Mouse (Mus musculus): Measurements from ENCODE around the gene Rasl11b.

Gene Rasl11b

DNA sequence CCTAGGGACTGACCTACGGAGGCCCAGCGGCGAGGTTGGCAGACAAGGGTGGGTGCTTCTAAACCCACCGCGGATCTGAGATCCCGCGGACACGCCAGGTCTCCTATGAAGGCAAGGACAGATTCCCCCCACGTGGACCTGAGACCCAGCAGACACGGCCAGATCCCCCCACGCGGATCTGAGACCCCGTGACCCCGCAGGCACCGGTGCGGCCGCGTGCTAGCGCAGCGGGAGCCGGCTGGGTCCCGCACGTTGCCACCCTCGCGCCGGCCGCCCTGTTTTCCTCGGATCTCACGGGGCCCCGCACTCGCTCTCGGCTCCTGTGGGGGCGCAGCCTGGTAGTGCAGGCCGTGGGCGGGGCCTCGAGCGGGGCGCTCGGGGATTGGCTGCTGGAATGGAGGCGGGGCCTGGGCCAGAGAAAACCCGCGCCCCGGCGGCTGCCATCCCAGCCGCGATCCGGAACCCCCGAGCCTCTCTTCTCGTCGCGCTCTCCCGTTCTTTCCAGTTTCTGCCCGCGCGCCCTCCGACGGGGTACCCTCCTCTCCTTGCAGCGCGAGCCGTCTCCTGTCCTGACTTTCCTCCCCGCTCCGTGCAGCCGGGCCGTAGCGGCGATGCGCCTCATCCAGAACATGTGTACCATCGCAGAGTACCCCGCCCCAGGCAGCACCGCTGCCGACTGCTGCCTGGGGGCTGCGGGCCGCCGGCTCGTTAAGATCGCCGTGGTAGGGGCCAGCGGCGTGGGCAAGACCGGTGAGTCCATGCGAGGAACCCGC lies at the start of gene Rasl11b:
Gene Rasl11b, plus strand, starts transcription at position 446 of the 773 bp plus-strand sequence.
- DNase-seq (ENCODE audit: low read depth in 1 of 2, low spot score in 2 of 2), result peak; percentile 28 to 37

DNA sequence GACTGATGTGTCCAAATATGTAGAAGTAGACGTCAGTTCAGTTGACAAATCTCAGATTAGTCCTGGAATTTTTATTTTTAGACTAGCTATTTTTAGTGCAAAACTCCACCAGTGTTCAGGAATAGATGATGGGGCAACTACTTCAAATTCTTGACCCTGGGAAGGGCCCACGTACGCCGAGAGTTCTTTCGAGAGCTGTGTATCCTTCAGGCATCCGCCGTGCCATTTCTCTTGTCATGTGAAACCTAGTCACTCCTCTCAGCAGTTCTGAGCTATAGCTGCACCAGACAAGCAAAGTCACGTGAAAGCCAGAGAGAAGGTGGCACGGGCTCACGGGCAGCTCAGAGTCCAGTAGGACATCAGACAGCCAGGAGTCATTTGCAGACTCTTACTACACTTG lies 47.5 kb upstream of the Rasl11b start:
- DNase-seq (ENCODE audit: low read depth in 1 of 2, low spot score in 2 of 2), result no peak

DNA sequence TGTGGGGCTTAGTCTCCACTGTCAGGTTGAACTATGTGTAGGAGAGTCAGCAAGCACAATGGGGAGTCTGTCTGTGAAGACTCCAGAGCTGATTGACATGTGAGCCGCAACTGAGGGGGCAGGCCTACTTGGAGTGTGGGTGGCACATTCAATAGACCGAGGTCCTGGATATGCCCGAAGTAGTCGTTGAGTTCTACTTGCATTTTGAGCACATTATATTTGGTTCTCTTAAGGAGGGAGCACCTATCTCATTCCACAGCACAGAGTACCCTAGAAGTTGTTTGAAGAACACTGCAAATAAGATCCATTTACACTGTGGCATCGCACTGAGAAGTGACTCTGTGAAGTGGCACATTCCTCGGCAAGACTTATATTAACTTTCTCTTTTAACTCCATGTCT lies 45.1 kb upstream of the Rasl11b start:
- no peak for DNase-seq (ENCODE audit: low read depth in 1 of 2, low spot score in 2 of 2)

DNA sequence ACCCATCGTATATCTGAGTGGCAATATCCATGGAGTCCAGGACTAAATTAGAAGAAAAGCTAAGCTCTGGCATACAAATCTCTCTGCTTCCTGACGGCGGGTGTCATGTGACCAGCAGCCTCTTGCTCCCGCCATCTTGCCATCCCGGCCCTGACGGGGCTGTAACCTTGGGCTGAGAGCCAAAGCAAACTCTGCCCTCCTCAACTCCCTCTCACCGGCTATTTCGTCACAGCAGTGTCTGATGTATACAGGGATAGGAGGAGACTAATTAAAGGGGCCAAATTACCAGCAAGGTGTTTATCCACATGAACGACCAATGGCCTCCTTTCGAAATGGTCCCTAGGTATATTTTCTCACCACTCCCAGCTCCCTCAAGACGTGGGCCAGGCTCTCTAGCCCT lies 43.3 kb upstream of the Rasl11b start:
- no peak for DNase-seq (ENCODE audit: low read depth in 1 of 2, low spot score in 2 of 2)

DNA sequence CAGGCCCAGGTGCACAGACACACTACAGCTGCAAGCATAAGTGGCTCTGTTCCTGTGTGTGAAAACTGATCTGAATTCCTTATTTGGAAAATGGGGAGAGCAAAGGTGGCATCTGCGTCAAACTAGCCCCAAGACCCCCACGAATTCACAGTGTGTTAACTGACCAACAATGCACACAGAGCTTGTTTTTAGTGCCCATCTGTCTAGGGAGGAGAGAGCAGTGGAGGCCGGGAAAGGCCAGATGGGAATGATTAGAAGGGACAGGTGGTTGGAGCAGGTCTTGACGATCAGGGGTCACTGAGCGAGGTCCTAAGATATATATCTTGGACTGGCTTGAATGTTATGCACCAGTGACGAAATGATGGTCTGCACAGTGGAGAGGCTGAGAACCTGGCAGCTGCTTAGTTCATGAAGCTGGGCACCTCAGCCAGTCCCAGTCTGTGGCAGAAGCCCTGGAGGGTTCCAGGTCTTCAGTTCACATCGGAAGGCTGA lies 39.2 kb upstream of the Rasl11b start:
- DNase-seq (ENCODE audit: low read depth in 1 of 2, low spot score in 2 of 2), result no peak

DNA sequence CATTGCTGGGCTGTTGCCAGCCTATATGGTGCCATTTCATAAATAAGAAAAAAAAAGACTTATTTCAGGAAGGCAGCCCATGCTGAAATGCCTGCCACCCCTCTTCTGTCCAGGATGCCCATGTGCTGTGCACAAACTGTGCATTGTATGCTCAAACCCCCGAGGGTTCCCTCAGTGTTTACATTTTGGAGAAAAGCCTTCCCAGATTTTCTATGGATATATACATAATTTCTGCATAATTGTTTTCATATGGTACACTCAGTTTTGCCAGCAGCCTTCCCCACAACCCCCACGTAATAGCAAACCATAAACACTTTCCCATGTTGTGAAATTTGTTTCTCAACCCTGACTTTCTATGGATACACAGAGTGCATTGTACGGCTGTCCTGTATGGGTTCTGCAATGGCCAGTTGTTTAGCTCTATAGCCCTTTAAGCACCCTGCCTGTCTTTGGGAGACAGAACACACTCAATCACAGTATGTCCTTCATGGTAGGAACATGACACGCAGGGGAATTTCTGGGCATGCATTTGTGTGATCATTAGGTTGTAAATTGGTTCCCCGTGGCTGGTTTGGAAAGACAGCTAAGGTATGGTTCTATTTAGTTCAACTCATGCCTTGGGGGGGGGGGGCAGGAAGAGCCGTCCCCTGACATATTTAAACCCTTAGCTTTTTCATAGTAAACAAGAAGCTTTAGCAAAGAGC lies 36.0 kb upstream of the Rasl11b start:
- no peak for DNase-seq (ENCODE audit: low read depth in 1 of 2, low spot score in 2 of 2)

DNA sequence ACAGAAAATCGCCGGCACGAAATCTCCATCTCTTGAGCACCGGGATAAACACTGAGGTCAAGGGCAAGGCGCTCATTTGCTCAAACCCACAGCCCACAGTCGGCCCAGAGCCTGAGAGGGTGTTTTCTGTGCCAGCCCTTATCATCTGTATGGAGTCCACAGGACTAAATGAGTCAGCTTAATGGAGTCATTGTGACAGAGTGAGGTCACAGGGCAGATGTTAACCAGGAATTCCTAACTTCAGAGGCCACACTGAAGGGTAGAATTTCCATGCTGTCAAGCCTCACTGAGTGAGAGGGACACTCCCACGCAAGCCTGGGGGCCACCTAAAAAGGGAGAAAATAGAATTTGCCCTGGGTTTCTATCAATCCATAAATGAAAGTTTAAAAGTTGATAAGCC lies 35.2 kb upstream of the Rasl11b start:
- DNase-seq (ENCODE audit: low read depth in 1 of 2, low spot score in 2 of 2), result no peak

DNA sequence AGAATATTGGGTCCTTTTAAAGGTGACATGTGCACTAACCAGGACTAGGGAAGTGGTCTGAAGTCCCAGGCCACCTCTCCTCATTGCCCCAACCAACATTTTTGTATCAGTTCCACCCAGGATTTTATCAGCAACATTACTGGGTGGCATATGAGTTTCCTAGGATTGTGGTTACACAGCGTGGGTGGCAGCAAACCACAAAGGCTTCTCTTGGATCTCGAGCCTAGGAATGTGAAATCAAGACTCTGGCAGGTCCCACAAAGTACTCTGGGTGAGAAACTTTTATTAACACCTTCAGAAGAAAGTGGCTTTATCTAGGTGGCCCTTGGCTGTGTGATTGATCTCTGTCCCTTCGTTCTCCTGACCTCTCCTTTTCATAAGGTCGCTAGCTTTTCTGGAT lies 34.7 kb upstream of the Rasl11b start:
- no peak for DNase-seq (ENCODE audit: low read depth in 1 of 2, low spot score in 2 of 2)

DNA sequence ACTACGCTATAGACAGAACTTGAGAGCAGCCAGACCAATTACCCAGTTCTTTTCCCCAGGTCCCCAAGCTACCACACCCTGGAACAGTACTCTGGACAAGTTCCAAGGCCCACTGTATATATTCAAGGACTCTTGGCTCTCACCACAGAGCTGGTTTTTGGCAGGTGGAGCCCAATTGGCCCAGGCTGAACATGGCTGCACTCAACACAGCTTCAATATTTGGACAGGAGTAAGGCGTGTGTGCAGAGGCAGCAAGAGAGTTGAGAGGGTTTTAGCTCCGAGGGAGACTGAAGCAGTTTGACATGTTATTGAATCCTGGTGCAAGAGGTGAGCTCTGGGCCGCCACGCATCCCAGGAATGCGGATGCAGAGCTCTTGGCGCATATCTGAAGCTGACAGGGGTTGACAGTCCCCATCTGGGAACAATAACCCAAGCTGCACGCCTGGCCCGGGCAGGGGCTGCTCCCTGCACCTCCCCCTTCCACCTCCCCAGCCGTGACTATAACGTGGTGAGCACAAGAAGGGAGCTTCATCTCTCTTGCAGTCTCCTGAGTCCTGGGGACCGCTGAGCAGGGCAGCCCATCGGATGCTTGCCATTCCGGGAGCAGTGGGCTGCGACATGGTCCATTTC lies 33.7 kb upstream of the Rasl11b start:
- no peak for DNase-seq (ENCODE audit: low read depth in 1 of 2, low spot score in 2 of 2)

DNA sequence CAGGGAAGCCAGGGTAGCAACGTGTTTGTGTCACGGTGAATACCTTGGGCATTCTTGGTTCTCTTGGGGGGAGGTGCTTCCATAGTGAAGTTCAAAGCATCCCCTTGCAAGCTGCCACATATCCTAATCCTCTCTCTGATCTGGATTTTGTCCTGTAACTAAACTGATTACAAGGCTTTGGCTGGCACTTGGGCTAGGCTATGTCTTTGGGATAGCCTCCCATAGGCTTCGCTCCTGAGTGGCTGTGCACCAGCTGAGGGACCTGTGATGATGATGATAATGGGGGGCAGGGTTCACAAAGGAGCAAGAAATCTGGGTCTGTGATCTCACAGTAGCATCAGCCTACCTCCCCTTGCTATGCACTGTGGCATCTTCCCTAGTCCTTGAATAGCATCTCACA lies 33.1 kb upstream of the Rasl11b start:
- no peak for DNase-seq (ENCODE audit: low read depth in 1 of 2, low spot score in 2 of 2)

DNA sequence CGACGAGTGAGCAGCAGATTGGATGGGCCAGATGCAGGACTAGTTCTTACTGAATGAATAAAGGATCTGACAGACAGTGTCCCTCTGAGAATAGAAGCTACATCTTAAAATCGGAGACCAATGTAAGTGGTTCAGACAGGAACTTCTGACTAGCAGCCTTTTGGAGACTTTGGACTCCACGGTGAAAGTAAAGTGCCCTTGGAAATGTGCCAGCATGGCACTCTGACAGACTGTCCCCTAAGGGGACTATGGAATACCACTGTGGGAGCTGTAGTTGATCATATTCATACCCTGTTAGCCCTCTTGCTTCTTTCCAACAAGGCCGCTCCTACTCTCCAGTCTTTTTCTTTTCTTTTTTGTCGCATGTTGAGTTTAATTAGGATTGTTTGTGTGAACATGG lies 31.9 kb upstream of the Rasl11b start:
- DNase-seq (ENCODE audit: low read depth in 1 of 2, low spot score in 2 of 2), result no peak

DNA sequence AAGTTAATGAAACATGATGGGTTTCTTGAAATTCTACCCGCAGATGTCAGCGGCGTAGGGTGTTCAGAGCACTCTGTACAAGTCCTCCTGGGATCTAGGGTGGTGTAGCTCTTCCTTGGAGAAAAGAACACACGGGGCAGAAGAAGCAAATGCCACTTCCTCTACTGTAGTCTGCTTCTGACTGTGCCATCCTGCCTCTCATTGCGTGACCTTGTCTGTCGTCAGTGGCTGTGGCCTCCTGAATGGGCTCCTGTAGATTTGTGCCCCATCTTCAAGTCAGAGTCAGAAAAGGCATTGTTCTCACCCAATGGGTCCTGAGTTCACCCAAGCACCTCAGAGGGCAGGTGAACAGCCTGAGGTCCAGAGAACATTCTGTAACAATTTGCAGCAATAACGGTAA lies 30.5 kb upstream of the Rasl11b start:
- no peak for DNase-seq (ENCODE audit: low read depth in 1 of 2, low spot score in 2 of 2)

DNA sequence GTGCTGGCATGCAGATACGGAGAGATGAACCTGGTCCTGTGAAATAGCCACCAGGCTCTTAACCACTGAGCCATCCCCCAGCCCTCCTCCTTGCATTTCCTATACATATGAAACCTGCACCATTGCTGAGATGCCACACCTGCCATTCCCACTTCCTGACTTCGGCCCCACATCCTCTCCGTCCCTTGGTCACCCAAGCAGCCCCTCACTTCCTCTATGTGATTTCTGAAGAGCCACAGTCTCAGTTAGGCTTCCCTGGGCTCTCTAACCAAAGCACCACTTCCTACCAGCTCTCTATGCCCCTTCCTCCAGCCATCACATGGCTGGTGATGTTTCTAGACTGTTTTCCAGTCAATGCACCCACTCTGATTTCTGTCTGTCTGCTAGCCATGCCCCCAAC lies 28.4 kb upstream of the Rasl11b start:
- no peak for DNase-seq (ENCODE audit: low read depth in 1 of 2, low spot score in 2 of 2)

DNA sequence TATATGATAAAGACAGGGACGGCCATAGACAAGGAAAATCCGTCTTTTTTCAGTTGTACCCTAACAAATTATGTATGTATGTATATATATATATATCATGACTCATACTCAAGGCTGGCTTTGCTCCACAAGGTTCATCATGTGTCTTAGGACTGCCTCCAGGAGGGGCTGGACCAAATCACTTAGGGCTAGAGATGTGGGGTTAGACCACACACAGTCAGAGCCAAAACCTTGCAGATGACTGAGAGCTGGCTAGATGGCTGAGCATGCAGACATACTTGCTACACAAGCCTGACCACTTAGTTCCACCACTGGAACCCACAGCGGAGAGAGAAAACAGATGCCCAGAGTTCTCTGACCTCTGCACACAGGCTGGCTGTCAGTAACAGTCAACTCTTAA lies 27.0 kb upstream of the Rasl11b start:
- DNase-seq (ENCODE audit: low read depth in 1 of 2, low spot score in 2 of 2), result no peak

DNA sequence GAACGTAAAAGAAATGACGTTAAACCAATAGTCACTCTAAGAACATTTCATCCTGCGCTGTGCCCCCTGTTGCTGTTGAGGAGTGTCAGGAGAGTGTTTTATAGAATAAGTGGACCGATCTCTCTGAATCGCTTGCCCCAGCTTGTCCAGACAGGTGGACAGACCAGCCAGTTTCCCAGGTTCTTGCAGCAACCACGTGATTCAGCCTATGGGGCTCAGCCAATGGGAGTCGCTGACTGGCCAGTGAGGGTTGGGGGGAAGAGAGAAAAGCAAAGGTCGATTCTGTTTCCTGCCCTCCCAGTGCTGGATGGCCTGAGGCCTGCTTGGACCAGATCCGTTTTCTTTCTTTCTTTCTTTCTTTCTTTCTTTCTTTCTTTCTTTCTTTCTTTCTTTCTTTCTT lies 23.3 kb upstream of the Rasl11b start:
- DNase-seq (ENCODE audit: low read depth in 1 of 2, low spot score in 2 of 2), result no peak

DNA sequence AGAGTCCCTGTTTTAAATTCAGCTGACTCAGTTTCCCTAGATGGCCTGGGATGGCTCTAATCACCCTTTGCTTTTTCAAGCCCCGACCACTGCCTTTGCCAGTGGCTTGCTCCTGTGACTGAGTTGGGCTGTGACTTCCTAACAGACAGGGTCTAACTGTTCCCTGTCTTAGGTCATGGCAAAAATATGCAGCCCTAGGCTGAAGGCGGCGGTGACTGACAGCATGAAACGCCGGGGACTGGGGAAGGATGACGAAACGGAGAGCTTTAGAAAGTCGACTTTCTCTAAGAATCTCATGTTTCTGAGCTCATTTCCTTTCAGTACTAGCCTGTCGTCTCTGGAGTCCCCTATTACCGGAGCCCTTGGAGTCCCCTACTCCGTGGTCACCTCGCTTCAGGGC lies 22.9 kb upstream of the Rasl11b start:
- DNase-seq (ENCODE audit: low read depth in 1 of 2, low spot score in 2 of 2), result no peak

DNA sequence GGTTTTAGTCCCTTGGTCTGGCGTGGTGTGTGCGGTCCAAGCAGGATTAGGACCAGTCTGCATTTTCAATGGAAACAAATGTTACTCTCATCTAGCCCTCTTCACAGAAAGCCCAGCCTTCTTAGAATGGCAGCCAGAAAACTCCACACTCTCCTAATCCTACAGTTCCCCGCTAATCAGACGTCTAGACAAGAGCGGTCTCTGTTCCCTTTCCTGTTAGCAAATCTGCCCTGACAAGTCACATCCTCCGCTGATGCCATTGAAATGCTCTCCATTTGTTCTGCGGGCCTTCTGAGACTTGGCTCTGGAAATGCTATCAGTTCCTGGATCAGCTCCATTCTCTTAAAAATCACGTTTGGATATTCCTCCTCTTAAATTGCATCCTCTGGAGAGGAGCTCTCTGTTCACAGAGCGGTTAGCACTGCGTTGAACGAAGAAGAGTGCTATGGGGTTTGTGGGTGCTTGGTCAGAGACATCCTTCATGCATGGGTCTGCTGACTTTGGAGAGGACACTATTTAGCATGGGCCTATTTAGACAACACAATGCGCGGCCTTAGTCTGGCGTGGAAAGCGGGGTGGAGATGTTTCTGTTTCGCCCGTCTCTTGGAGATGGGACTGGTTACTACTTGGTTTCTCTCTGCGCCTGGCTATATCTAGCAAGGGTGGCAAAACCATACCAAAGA lies 21.8 kb upstream of the Rasl11b start:
- no peak for DNase-seq (ENCODE audit: low read depth in 1 of 2, low spot score in 2 of 2)

DNA sequence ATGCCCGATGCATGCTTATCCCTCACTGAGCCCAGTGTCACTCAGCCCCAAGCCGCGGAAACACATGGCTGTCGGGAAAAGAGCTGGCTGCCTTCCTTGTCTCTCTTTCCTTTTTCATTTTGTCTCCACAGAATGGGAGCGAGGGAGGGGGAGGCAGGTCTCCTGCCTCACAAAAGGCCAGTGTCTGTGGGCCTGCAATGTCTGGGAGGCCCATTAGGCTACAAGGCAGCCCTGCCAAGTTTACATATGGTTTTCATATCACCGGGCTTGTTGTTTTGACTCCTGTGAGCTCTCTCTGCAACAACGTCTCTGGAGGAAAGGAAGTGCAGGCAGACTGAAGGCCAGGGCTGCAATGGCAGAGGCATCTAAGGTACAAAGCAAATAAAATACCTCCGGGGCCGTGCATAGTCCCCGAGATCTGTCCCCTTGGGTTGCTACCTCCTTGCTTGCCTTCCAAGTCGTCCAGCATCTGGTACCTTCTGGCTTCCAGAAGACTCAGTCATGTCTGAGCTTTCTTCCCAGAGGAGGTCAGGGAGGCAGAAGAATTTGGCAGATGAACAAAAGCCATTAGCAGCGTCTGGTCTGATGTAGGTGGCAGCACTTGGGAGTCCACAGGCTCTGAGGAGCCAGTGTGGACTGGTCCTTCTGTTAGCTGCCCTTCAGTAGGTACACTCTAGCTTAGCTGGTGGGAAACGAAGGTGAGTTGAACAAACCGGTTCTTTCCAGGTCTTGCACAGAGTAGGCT lies 19.4 kb upstream of the Rasl11b start:
- no peak for DNase-seq (ENCODE audit: low read depth in 1 of 2, low spot score in 2 of 2)

DNA sequence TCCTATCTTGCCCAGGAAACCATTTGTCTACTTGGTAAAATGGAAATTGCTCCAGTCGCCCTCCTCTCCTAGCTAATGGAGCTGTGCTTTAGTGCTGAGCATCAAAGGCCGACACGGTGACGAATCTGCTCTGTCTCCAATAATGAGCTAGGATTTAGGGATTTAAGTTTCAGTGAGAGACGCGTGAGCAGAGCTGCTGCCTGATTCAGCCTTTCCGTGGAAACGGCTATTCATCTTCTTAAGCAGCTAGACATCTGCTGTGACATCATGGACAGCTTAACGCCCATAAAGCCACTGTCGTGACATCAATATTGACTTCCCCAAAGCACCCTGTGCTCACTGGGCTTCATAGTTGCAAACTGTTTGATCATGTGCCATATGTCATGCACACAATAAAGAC lies 14.9 kb upstream of the Rasl11b start:
- DNase-seq (ENCODE audit: low read depth in 1 of 2, low spot score in 2 of 2), result no peak

DNA sequence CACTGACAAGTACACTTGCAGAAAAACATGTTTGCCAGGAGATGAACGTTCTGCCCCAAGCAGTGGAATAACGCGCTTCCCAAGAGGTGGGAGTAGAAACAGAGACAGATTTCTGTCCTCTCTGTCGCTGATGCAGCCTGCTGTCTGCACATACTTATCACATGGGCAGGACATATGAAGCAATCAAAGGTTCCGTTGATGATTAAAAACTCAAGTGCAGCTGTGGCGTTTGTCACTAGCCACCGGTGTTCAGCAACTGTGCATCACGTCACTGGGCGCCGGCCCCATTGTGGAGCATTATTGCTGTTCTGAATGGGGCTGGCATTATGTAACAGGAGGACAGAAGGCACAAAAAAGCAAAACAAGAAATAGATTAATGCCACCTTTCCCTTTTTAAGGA lies 12.0 kb upstream of the Rasl11b start:
- DNase-seq (ENCODE audit: low read depth in 1 of 2, low spot score in 2 of 2), result no peak

DNA sequence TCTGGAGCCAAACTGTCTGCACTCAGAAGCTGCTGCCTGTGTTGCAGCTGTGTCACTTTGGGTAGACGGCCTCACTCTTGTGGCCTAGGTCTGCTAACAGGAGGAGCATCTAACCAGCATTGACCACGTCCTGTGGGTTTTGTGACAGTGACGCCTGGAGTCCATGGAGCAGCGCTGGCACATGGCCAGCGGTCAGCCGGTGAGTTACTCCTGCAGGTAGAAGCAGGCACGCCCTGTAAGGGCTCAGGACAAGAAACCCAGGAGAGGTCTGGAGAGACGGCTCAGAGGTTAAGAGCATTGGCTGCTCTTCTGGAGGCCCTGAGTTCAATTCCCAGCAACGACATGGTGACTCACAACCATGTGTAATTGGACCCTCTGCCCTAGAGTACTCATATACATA lies 10.5 kb upstream of the Rasl11b start:
- no peak for DNase-seq (ENCODE audit: low read depth in 1 of 2, low spot score in 2 of 2)
